Mouse (Mus musculus) E14TG2a.4 (cell line): Measurements from ENCODE around the gene Tmem256.

ENCODE experiments used
- CTCF ChIP-seq: conservative IDR thresholded peaks from 2 replicates; pipeline ENCODE4 v1.5.1; 2014; ENCODE audit warnings: low read length
- NANOG ChIP-seq: IDR thresholded peaks from 2 replicates; pipeline ENCODE4 v1.6.1; 2014; ENCODE audit warnings: borderline replicate concordance, low read length, mixed read lengths
- POU5F1 ChIP-seq: IDR thresholded peaks from 2 replicates; pipeline ENCODE4 v1.6.1; 2014; ENCODE audit warnings: low read length, borderline replicate concordance

- TF ChIP-seq CTCF (no peak), POU5F1 (no peak), NANOG (no peak)
These were observed 9.7 kb downstream of the Tmem256 start for GRCm38 (mm10) chr11:69848021-69848420.
